Mouse (Mus musculus): Measurements from ENCODE around the gene Snx15.

GRCm38 (mm10) chr19:6071261-6071660, 56.8 kb downstream of the Snx15 start:
- TF ChIP-seq CTCF (conservative IDR thresholded peaks at IDR 0.05 in 1 of 2, IDR thresholded peaks at IDR 0.05 in 1 of 2; ENCODE audit: low read depth in 2 of 2, low read length in 2 of 2) (no peak), MAX (IDR thresholded peaks at IDR 0.05; ENCODE audit: low read length) (no peak), ZKSCAN1 (IDR thresholded peaks at IDR 0.05; ENCODE audit: borderline replicate concordance, low read depth, low read length) (no peak), POLR2AphosphoS2 (IDR thresholded peaks at IDR 0.05; ENCODE audit: low read depth, low read length) (no peak), HCFC1 (IDR thresholded peaks at IDR 0.05; ENCODE audit: low read depth, low read length) (no peak), POLR2A (IDR thresholded peaks at IDR 0.05; ENCODE audit: low read depth, low read length) (no peak), TCF12 (IDR thresholded peaks at IDR 0.05; ENCODE audit: low read depth, low read length) (no peak), UBTF (IDR thresholded peaks at IDR 0.05; ENCODE audit: low read depth, low read length) (no peak), ETS1 (conservative IDR thresholded peaks at IDR 0.05; ENCODE audit: low read depth, low read length) (no peak), ZC3H11A (IDR thresholded peaks at IDR 0.05; ENCODE audit: low read depth, low read length) (no peak), USF1 (IDR thresholded peaks at IDR 0.05; ENCODE audit: low read depth, low read length) (no peak), TBP (conservative IDR thresholded peaks at IDR 0.05; ENCODE audit: low read depth, low read length) (no peak), MAZ (IDR thresholded peaks at IDR 0.05; ENCODE audit: low read depth, low read length) (no peak)

Measured in CH12.LX (cell line).